Mouse (Mus musculus) lung, embryonic 14.5 days (tissue): ENCODE measurements around the gene Gfod1. TPM values are rescaled to one million over a fixed set of nuclear protein-coding genes. Genes with fewer than 3 reads are reported as not detected.

Experiments
- ATAC-seq: fragments of 200-750 bp; cut with Nextera tagmentation; 2 replicates; pipeline ENCODE4 v1.8.0; 2017; ENCODE audit warnings: mild to moderate bottlenecking, moderate TSS enrichment, moderate library complexity; ENCODE audit not compliant: insufficient read depth
- DNase-seq: peaks from one replicate; pipeline ENCODE4 v3.0.0-alpha.2; 2015
- H3K27ac ChIP-seq: fragments of 300-500 bp; sonication (generic); 2 replicates; pipeline ENCODE4 v1.5.1; 2014; ENCODE audit warnings: low read depth, mild to moderate bottlenecking, moderate library complexity
- H3K27me3 ChIP-seq: fragments of 300-500 bp; sonication (generic); 2 replicates; pipeline ENCODE4 v1.6.1; 2014; ENCODE audit warnings: low read length, control low read depth; ENCODE audit not compliant: insufficient read depth
- H3K36me3 ChIP-seq: fragments of 300-500 bp; sonication (generic); 2 replicates; pipeline ENCODE4 v1.6.1; 2014; ENCODE audit warnings: control low read depth; ENCODE audit not compliant: insufficient read depth
- H3K4me1 ChIP-seq: fragments of 300-500 bp; sonication (generic); 2 replicates; pipeline ENCODE4 v1.6.1; 2014; ENCODE audit warnings: antibody characterized with exemption, control low read depth; ENCODE audit not compliant: insufficient read depth
- H3K4me2 ChIP-seq: fragments of 300-500 bp; sonication (generic); 2 replicates; pipeline ENCODE4 v1.6.1; 2014; ENCODE audit warnings: mild to moderate bottlenecking
- H3K4me3 ChIP-seq: fragments of 300-500 bp; sonication (generic); 2 replicates; pipeline ENCODE4 v1.5.1; 2014; ENCODE audit warnings: low read depth, low read length
- H3K9ac ChIP-seq: fragments of 300-500 bp; sonication (generic); 2 replicates; pipeline ENCODE4 v1.6.1; 2014
- H3K9me3 ChIP-seq: fragments of 300-500 bp; sonication (generic); 2 replicates; pipeline ENCODE4 v1.6.1; 2016; ENCODE audit warnings: low read depth, low read length, control low read depth
- CTCF ChIP-seq: IDR thresholded peaks from 2 replicates; pipeline ENCODE4 v1.5.1; 2016; ENCODE audit warnings: antibody characterized with exemption, low read depth
- WGBS: fragments of 180-500 bp; shearing (Covaris S2); extraction: QIAGEN DNeasy Blood & Tissue Kit; methylation state at CpG from one replicate; pipeline ENCODE4 v1.1.7; 2014; 5-methylcytosine and 5-hydroxymethylcytosine counted together
- polyA plus RNA-seq: library from polyadenylated mRNA; unstranded; fragments of >200 nt; fragmentation: Nextera tagmentation; extraction: Ambion mirVana; gene quantifications from 2 replicates; pipeline ENCODE4 v1.2.1, GENCODE M21; 2014

Gene Gfod1
- polyA plus RNA-seq, 1 experiment from 2014 or later = 1.4 TPM

DNA sequence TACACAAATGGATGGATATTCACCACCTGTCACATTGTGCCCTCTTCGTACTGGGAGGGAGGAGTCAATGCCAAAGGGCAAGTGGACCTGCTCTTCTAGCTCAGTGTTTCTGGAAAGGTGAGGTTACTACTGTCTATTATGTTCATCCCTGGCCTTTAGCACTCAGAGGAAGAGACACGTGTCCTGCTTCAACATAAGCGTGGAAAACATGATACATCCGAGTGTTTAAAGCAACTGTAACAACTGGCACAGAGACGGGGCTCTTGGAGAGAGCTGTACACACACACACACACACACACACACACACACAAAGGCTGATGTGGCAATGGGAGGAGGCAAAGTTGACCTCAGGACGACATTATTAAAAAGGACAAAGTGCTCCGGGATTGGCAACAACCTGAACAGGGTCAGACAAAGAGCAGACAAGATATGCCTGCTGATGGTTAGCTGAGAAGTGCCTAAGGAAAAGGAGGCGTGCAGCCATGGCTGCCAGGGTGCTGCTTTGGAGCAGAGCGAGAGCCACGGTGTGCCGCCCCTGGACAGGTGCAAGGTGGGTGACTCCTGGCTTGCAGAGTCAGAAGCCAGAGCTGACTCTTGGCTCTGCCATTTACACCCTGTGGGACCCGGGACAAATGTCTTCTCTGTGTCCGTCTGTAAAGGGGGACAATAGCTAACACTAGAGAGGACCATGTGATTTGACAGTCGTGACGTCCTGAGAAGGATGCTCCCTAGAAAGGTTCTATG is 1.4 kb upstream of the Gfod1 start:
- Histone ChIP-seq H3K27me3 (peaks cover 10% of the 10 kb centered on the region; the same call in 1 of the 2 replicates), H3K9me3 (no peaks in the 10 kb centered on the region), H3K4me1 (0 out of 2 replicates have a peak, but pooled peaks cover 3% of the 10 kb centered on the region), H3K4me3 (no peak overlapping the region), H3K27ac (no peak overlapping the region), H3K4me2 (0 out of 2 replicates have a peak overlapping the region, but pooled peaks have one; percentile 99), H3K36me3 (no peaks in the 10 kb centered on the region), H3K9ac (no peak overlapping the region)
- no peak for ATAC-seq
- DNase-seq = no peak
- no peak for TF ChIP-seq CTCF
- WGBS = 60% methylated on average over 15 of the region's 15 CpGs

DNA sequence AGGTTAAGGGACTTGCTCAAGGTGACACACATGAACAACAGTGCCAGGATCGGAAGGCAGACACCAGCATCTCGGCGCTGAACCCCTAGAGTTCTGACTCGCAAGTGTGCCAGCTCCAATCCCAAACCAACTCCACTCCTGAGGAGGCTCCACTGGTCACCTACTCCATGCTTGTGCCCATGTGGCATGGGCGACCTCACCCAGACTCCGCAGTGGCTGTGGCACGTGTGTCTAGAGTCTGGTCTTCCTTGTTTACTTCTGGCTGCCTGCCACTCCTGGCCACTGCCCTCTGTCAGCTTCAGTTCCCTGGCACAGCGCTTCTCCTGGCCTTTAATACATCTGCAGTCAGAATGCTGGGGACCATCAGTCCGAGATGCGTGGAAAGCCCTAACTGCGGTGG is 728 bp upstream of the Gfod1 start:
- no peaks in the 10 kb centered on the region for H3K9me3 ChIP-seq
- peak overlapping the region; percentile 67 for H3K4me3 ChIP-seq
- H3K9ac ChIP-seq = peak overlapping the region; percentile 40; the same call in 1 of the 2 replicates
- DNase-seq (peak; percentile 32), ATAC-seq (peak; percentile 18; the same call in 1 of the 2 replicates)
- peaks cover 10% of the 10 kb centered on the region; the same call in 1 of the 2 replicates for H3K27me3 ChIP-seq
- no peak overlapping the region for H3K27ac ChIP-seq
- WGBS = 9% methylated on average over 11 of the region's 11 CpGs
- TF ChIP-seq CTCF = no peak
- H3K4me1 ChIP-seq = 0 out of 2 replicates have a peak, but pooled peaks cover 3% of the 10 kb centered on the region
- H3K36me3 ChIP-seq = no peaks in the 10 kb centered on the region
- H3K4me2 ChIP-seq = peak overlapping the region; percentile 99

GRCm38 (mm10) chr13:43303161-43303965 is 609 bp downstream of the Gfod1 start:
- H3K27ac ChIP-seq = peak overlapping the region; percentile 86
- peaks cover 10% of the 10 kb centered on the region; the same call in 1 of the 2 replicates for H3K27me3 ChIP-seq
- WGBS = under 1% methylated on average over 76 of the region's 78 CpGs
- no peaks in the 10 kb centered on the region for H3K9me3 ChIP-seq
- no peaks in the 10 kb centered on the region for H3K36me3 ChIP-seq
- H3K4me3 ChIP-seq = peak overlapping the region; percentile 67
- TF ChIP-seq CTCF = no peak
- H3K4me1 ChIP-seq = 0 out of 2 replicates have a peak, but pooled peaks cover 3% of the 10 kb centered on the region
- ATAC-seq (0 out of 2 replicates have a peak, but pooled peaks have one; percentile 3), DNase-seq (peak; percentile 48)
- H3K4me2 ChIP-seq = peak overlapping the region; percentile 99
- peak overlapping the region; percentile 67 for H3K9ac ChIP-seq

DNA sequence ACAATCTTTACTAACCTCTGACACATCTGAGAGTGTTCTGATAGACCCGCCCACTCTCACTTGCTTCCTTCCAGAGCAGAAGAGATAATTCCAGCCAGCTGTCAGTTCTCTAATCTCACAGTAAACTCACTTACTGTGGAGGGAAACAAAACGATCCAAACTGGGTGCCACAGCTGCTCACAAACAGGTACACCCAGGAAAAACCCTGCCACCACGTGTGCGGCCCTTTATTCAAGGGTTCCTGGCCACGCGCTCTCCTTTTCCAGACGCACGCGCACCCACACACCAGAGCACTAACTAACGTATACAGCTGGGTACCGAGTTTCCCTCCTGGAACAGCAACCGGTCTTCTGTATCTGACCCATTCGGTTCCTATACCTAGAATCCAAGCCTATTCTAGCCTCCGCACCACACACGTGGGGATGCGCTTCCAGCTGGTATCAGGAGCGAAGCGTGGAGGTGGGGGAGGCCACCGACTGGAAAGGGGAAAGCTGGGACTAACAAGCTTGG is 1.3 kb downstream of the Gfod1 start:
- no peak overlapping the region for H3K27ac ChIP-seq
- ATAC-seq (no peak), DNase-seq (peak; percentile 24)
- H3K4me3 ChIP-seq = peak overlapping the region; percentile 67
- H3K9me3 ChIP-seq = no peaks in the 10 kb centered on the region
- peak overlapping the region; percentile 67; the same call in 1 of the 2 replicates for H3K9ac ChIP-seq
- WGBS = 2% methylated on average over 19 of the region's 19 CpGs
- no peaks in the 10 kb centered on the region for H3K36me3 ChIP-seq
- peak overlapping the region; percentile 99 for H3K4me2 ChIP-seq
- H3K4me1 ChIP-seq = 0 out of 2 replicates have a peak, but pooled peaks cover 3% of the 10 kb centered on the region
- no peak for TF ChIP-seq CTCF
- peaks cover 10% of the 10 kb centered on the region; the same call in 1 of the 2 replicates for H3K27me3 ChIP-seq

DNA sequence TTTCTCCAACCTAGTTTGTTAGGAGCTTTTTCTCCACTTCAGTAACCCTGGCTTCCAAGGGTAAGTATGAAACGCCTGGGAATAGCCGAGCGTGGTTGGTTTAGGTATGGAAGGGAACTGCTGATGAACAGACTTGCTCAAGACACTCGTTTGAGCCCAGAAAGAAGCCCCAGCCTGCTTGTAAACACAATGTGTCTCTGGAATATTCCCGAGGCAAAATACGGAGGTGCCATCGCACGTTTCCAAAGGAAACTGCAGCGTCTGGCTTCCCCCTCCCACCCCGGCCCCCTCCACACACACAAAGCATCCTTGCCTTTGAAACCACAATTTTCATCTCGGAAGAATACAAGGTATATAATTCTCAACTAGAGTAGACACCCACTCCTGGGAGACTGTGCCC is 1.7 kb downstream of the Gfod1 start:
- H3K27ac ChIP-seq = no peak overlapping the region
- H3K9ac ChIP-seq = peak overlapping the region; percentile 11; the same call in 1 of the 2 replicates
- H3K27me3 ChIP-seq = peaks cover 10% of the 10 kb centered on the region; the same call in 1 of the 2 replicates
- ATAC-seq = no peak
- peak overlapping the region; percentile 67 for H3K4me3 ChIP-seq
- peak overlapping the region; percentile 99 for H3K4me2 ChIP-seq
- no peaks in the 10 kb centered on the region for H3K9me3 ChIP-seq
- TF ChIP-seq CTCF = no peak
- DNase-seq = peak; percentile 38
- 5% methylated on average over 11 of the region's 11 CpGs for WGBS
- H3K4me1 ChIP-seq = 0 out of 2 replicates have a peak, but pooled peaks cover 3% of the 10 kb centered on the region
- no peaks in the 10 kb centered on the region for H3K36me3 ChIP-seq

- no peak for ATAC-seq
- peak overlapping the region; percentile 99; the same call in 1 of the 2 replicates for H3K4me2 ChIP-seq
- WGBS = 31% methylated on average over 9 of the region's 9 CpGs
Observed at GRCm38 (mm10) chr13:43300906-43301305, 3.1 kb downstream of the Gfod1 start.

More at GRCm38 (mm10) chr13:43300906-43301305, 3.1 kb downstream of the Gfod1 start:
- Histone ChIP-seq H3K9ac (no peak overlapping the region), H3K4me1 (0 out of 2 replicates have a peak, but pooled peaks cover 3% of the 10 kb centered on the region), H3K36me3 (no peaks in the 10 kb centered on the region), H3K27me3 (peaks cover 10% of the 10 kb centered on the region; the same call in 1 of the 2 replicates), H3K27ac (no peak overlapping the region), H3K4me3 (no peak overlapping the region), H3K9me3 (no peaks in the 10 kb centered on the region)
- no peak for TF ChIP-seq CTCF
- DNase-seq = no peak
